Mouse (Mus musculus): Measurements from ENCODE around the gene Mettl7a2.

GRCm38 (mm10) chr15:100379658-100380057 is 26.7 kb downstream of the Mettl7a2 start:
- no peak for TF ChIP-seq CTCF (IDR thresholded peaks at IDR 0.05; ENCODE audit: control insufficient read depth, insufficient read depth, low read length)
- no peak for TF ChIP-seq POLR2A (IDR thresholded peaks at IDR 0.05; ENCODE audit: borderline replicate concordance, control insufficient read depth, low read depth, low read length)
